Mouse (Mus musculus): ENCODE measurements around the gene Prkag2. TPM values are rescaled to one million over a fixed set of nuclear protein-coding genes. Genes with fewer than 3 reads are reported as not detected.
A peak's percentile ranks its signal among the peaks of the same experiment; 100 is the strongest.
"Not testable (repeated sequence)": the region's sequence is repeated elsewhere in the genome, so short reads cannot be mapped to it uniquely, and the experiment has no call there.

The Prkag2 gene
- polyA plus RNA-seq, 1 experiment from 2014 or later, result 98.9 TPM

DNA sequence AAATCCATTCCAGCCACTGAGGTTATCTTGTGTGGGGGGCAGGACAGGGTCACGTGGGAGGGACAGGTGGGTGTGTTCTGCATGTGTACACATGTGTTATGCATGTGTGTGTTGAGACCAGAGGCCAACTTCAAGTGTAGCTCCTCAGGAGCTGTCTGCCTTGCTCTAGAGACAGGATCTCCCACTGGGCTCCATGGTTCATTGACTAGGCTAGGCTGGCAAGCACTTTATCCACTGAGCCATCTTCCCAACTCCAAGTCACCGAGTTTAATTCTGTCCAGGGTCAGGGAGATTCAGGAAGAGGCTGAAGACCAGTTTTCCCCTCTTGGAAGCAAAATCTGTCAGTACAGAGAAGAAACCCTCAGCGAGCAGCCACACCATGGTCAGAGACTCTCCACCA is 19.4 kb downstream of the Prkag2 start:
- WGBS, result 71% methylated on average over 3 of the region's 3 CpGs

GRCm38 (mm10) chr5:25080438-25080945 is 19.9 kb downstream of the Prkag2 start:
- H3K36me3 ChIP-seq (ENCODE audit: control insufficient read depth, insufficient read depth, low read length), result no peaks in the 10 kb centered on the region
- no peak overlapping the region for H3K4me3 ChIP-seq (ENCODE audit: low read depth, low read length)
- ATAC-seq (ENCODE audit: low read depth), result no peak
- no peak overlapping the region for H3K4me2 ChIP-seq (ENCODE audit: low read depth, low read length)
- no peaks in the 10 kb centered on the region for H3K9me3 ChIP-seq (ENCODE audit: control insufficient read depth, low read length)
- no peak overlapping the region for H3K9ac ChIP-seq (replicated peaks; ENCODE audit: low read depth, low read length)
- WGBS, result 94% methylated on average over 9 of the region's 9 CpGs
- peaks cover 8% of the 10 kb centered on the region for H3K4me1 ChIP-seq (ENCODE audit: control insufficient read depth, insufficient read depth, low read length)
- no peaks in the 10 kb centered on the region for H3K27me3 ChIP-seq (ENCODE audit: control insufficient read depth, insufficient read depth, low read length)
- no peak overlapping the region for H3K27ac ChIP-seq (ENCODE audit: low read depth, low read length)

More for the DNA sequence above, 19.4 kb downstream of the Prkag2 start:
- ATAC-seq (ENCODE audit: low read depth), result no peak
- no peak overlapping the region for H3K27ac ChIP-seq (ENCODE audit: low read depth, low read length)
- no peak overlapping the region for H3K4me2 ChIP-seq (ENCODE audit: low read depth, low read length)
- H3K4me3 ChIP-seq (ENCODE audit: low read depth, low read length), result no peak overlapping the region
- no peak overlapping the region for H3K9ac ChIP-seq (replicated peaks; ENCODE audit: low read depth, low read length)
- no peaks in the 10 kb centered on the region for H3K36me3 ChIP-seq (ENCODE audit: control insufficient read depth, insufficient read depth, low read length)
- no peaks in the 10 kb centered on the region for H3K27me3 ChIP-seq (ENCODE audit: control insufficient read depth, insufficient read depth, low read length)
- peaks cover 12% of the 10 kb centered on the region for H3K4me1 ChIP-seq (ENCODE audit: control insufficient read depth, insufficient read depth, low read length)
- no peaks in the 10 kb centered on the region for H3K9me3 ChIP-seq (ENCODE audit: control insufficient read depth, low read length)

DNA sequence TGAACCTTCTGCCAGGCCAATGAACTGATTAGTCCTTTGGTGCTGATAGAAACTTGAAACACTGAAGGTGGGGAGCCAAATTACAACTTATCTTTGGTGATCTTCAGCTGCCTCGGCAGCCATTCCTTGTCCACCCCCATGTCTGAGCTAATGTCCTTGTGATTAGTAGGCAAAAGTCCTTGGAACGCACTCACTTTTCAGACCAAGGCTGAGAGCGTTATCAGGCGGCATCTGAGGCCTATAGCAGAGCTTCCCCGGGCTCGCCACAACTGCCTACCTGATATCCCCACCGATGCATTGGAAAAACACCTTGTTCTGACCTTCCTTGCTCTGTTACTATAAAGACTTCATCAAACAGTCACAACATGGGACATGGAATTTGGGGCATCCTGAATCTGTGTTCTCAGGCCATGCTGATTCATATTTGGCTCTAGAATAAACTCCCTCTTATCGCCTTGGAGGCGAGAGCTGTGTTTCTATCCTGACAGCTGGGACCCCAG is 20.6 kb downstream of the Prkag2 start:
- no peak overlapping the region for H3K4me3 ChIP-seq (ENCODE audit: low read depth, low read length)
- 93% methylated on average over 9 of the region's 9 CpGs for WGBS
- no peak overlapping the region for H3K4me2 ChIP-seq (ENCODE audit: low read depth, low read length)
- no peaks in the 10 kb centered on the region for H3K27me3 ChIP-seq (ENCODE audit: control insufficient read depth, insufficient read depth, low read length)
- H3K9ac ChIP-seq (replicated peaks; ENCODE audit: low read depth, low read length), result no peak overlapping the region
- no peak overlapping the region for H3K27ac ChIP-seq (ENCODE audit: low read depth, low read length)
- no peak for ATAC-seq (ENCODE audit: low read depth)
- no peaks in the 10 kb centered on the region for H3K9me3 ChIP-seq (ENCODE audit: control insufficient read depth, low read length)
- peaks cover 8% of the 10 kb centered on the region for H3K4me1 ChIP-seq (ENCODE audit: control insufficient read depth, insufficient read depth, low read length)
- no peaks in the 10 kb centered on the region for H3K36me3 ChIP-seq (ENCODE audit: control insufficient read depth, insufficient read depth, low read length)

- H3K4me1 ChIP-seq (ENCODE audit: control insufficient read depth, insufficient read depth, low read length), result peaks cover 8% of the 10 kb centered on the region
- no peak overlapping the region for H3K9ac ChIP-seq (replicated peaks; ENCODE audit: low read depth, low read length)
- no peak overlapping the region for H3K27ac ChIP-seq (ENCODE audit: low read depth, low read length)
- no peak overlapping the region for H3K4me3 ChIP-seq (ENCODE audit: low read depth, low read length)
- 31% methylated on average over 8 of the region's 8 CpGs for WGBS
- H3K9me3 ChIP-seq (ENCODE audit: control insufficient read depth, low read length), result no peaks in the 10 kb centered on the region
- peak; percentile 79; the same call in 1 of the 2 replicates for ATAC-seq (ENCODE audit: low read depth)
- H3K27me3 ChIP-seq (ENCODE audit: control insufficient read depth, insufficient read depth, low read length), result no peaks in the 10 kb centered on the region
- H3K4me2 ChIP-seq (ENCODE audit: low read depth, low read length), result no peak overlapping the region
- no peaks in the 10 kb centered on the region for H3K36me3 ChIP-seq (ENCODE audit: control insufficient read depth, insufficient read depth, low read length)
These were observed 22.4 kb downstream of the Prkag2 start for GRCm38 (mm10) chr5:25077873-25078651.

DNA sequence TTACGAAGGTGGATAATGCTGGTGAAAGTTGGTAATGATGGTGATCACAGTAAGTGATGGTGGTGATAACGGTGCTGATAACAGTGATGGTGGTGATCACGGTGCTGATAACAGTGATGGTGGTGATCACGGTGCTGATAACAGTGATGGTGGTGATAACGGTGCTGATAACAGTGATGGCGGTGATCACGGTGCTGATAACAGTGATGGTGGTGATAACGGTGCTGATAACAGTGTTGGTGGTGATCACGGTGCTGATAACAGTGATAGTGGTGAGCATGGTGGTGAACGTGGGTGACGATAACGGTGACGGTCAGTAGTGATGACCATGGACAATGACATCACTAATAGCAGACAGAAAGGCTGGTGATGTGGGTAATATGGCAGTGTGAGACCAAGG is 23.2 kb downstream of the Prkag2 start:
- H3K9me3 ChIP-seq (ENCODE audit: control insufficient read depth, low read length); H3K27ac ChIP-seq (ENCODE audit: low read depth, low read length); H3K4me3 ChIP-seq (ENCODE audit: low read depth, low read length); H3K9ac ChIP-seq (replicated peaks; ENCODE audit: low read depth, low read length); H3K36me3 ChIP-seq (ENCODE audit: control insufficient read depth, insufficient read depth, low read length); ATAC-seq (ENCODE audit: low read depth); H3K4me2 ChIP-seq (ENCODE audit: low read depth, low read length); H3K27me3 ChIP-seq (ENCODE audit: control insufficient read depth, insufficient read depth, low read length); H3K4me1 ChIP-seq (ENCODE audit: control insufficient read depth, insufficient read depth, low read length): not testable (repeated sequence)
- WGBS, result 97% methylated on average over 13 of the region's 13 CpGs

- Histone ChIP-seq H3K9me3 (ENCODE audit: control insufficient read depth, low read length) (no peaks in the 10 kb centered on the region), H3K4me3 (ENCODE audit: low read depth, low read length) (no peak overlapping the region), H3K4me2 (ENCODE audit: low read depth, low read length) (no peak overlapping the region), H3K27me3 (ENCODE audit: control insufficient read depth, insufficient read depth, low read length) (no peaks in the 10 kb centered on the region), H3K9ac (replicated peaks; ENCODE audit: low read depth, low read length) (no peak overlapping the region), H3K27ac (ENCODE audit: low read depth, low read length) (no peak overlapping the region), H3K36me3 (ENCODE audit: control insufficient read depth, insufficient read depth, low read length) (no peaks in the 10 kb centered on the region), H3K4me1 (ENCODE audit: control insufficient read depth, insufficient read depth, low read length) (peaks cover 8% of the 10 kb centered on the region)
- WGBS, result 93% methylated on average over 4 of the region's 4 CpGs
- no peak for ATAC-seq (ENCODE audit: low read depth)
These were observed 24.8 kb downstream of the Prkag2 start for GRCm38 (mm10) chr5:25075623-25076022.

DNA sequence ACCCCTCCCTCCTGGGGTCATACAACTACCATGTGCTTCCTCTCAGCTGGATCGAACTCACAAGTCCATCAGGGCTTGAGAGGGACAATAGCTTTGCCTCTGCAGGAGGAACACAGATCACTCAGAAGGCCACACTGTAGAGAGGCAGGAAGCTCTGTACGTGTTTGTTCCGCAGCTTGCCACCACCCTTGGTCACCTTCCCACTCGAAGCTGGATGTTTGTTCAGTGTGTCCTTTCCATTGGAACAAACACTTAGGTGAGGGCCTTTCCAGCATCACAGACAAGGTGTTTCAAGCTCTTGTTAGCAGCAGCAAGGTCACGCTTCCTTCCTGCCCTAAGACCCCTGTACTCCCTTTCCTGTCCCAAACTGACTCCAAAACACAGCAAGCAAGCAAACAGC is 30.6 kb downstream of the Prkag2 start:
- no peak overlapping the region for H3K4me3 ChIP-seq (ENCODE audit: low read depth, low read length)
- H3K36me3 ChIP-seq (ENCODE audit: control insufficient read depth, insufficient read depth, low read length), result no peaks in the 10 kb centered on the region
- no peak overlapping the region for H3K27ac ChIP-seq (ENCODE audit: low read depth, low read length)
- no peak overlapping the region for H3K4me2 ChIP-seq (ENCODE audit: low read depth, low read length)
- no peak for ATAC-seq (ENCODE audit: low read depth)
- no peaks in the 10 kb centered on the region for H3K9me3 ChIP-seq (ENCODE audit: control insufficient read depth, low read length)
- 85% methylated on average over 5 of the region's 5 CpGs for WGBS
- no peak overlapping the region for H3K9ac ChIP-seq (replicated peaks; ENCODE audit: low read depth, low read length)
- no peaks in the 10 kb centered on the region for H3K27me3 ChIP-seq (ENCODE audit: control insufficient read depth, insufficient read depth, low read length)
- 0 out of 2 replicates have a peak, but pooled peaks cover 2% of the 10 kb centered on the region for H3K4me1 ChIP-seq (ENCODE audit: control insufficient read depth, insufficient read depth, low read length)

DNA sequence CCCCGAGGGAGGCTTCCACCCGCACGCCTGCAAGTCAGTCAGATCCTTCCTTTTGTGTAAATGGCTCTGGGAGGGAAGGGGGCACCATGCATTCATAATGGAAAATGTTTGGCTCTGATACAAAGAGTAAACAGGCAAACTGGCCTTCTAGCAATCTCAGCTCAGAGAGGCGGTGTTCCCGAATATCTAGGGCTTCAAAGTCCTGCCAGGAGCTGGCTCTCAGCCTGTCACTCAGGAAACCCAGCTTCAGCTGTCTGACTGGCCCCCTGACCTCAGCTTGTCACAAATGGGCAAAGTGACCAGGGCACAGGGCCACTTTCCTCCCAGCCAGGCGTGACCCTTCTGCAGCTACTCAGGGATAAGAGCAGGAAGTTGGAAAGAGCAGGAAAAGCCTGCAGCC is 33.3 kb downstream of the Prkag2 start:
- no peak overlapping the region for H3K27ac ChIP-seq (ENCODE audit: low read depth, low read length)
- WGBS, result 66% methylated on average over 6 of the region's 6 CpGs

More for the DNA sequence above, 33.3 kb downstream of the Prkag2 start:
- Histone ChIP-seq H3K4me1 (ENCODE audit: control insufficient read depth, insufficient read depth, low read length) (0 out of 2 replicates have a peak, but pooled peaks cover 2% of the 10 kb centered on the region), H3K36me3 (ENCODE audit: control insufficient read depth, insufficient read depth, low read length) (no peaks in the 10 kb centered on the region), H3K9me3 (ENCODE audit: control insufficient read depth, low read length) (no peaks in the 10 kb centered on the region), H3K4me3 (ENCODE audit: low read depth, low read length) (no peak overlapping the region), H3K9ac (replicated peaks; ENCODE audit: low read depth, low read length) (no peak overlapping the region), H3K27me3 (ENCODE audit: control insufficient read depth, insufficient read depth, low read length) (no peaks in the 10 kb centered on the region), H3K4me2 (ENCODE audit: low read depth, low read length) (no peak overlapping the region)
- no peak for ATAC-seq (ENCODE audit: low read depth)
